Mouse (Mus musculus): ENCODE data around the gene Erc2. TPM values are rescaled to one million over a fixed set of nuclear protein-coding genes. Genes with fewer than 3 reads are reported as not detected.

Erc2 gene
- polyA plus RNA-seq, 1 experiment from 2014 or later = 69.7 TPM

DNA sequence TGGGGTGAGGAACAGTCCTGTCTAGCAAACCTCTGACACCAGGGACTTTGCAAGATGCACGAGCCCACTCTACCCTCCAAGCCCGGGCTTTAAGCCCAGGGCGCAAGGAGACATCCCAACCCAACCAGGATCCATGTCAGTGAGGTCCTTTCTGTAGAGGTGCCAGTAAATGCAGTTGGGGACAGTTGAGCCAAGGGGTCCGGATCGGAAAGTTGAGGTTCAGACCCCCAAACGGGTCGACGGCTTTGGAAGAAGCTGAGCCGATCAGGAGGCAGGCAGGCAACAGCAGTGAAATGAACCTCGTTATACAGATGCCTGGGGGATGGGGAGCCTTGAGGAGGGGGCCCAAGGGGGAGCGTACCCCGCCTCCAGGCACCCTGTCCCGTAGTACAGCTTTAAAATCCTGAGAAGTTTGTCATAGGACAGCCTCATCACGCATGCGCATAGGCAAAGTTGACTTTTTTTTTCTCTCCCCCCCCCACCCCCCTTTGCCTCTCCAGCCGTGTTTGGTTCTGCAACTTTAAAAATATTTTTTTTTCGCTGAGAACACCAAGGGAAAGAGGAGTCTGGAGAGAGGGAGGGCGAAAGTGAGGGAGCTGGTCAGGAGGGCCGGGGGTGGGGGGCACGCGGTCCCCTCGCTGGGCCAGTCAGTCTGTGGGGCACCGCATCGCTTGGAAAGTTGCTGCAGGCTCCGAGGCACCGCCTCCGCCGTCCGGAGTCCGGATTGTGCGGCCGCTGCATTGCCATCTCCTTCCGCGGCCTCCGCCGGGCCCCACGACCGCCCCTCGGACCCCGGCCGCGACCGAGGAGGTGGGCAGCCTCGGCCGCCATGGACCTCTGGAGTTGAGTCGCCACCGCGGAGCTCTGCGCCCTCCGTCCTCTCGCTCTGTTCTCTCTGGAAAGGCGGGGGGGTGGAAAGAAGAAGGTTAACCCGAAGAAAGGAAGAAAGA, 882.1 kb downstream of the Erc2 start, which contains the start of gene Wnt5a:
Gene Wnt5a (plus strand): TSS at position 650 of the 950 bp plus-strand sequence.
- Histone ChIP-seq H3K9ac (replicated peaks) (peak within 1 kb of the TSS; percentile 48), H3K27ac (replicated peaks) (peak within 1 kb of the TSS; percentile 65), H3K9me3 (no peaks in the 10 kb centered on the region), H3K4me2 (replicated peaks) (peak within 1 kb of the TSS; percentile 97), H3K36me3 (no peaks in the 10 kb centered on the region), H3K27me3 (peaks cover 37% of the 10 kb centered on the region), H3K4me3 (peak within 1 kb of the TSS; percentile 53), H3K4me1 (peaks cover 46% of the 10 kb centered on the region)
- WGBS = 2% methylated on average over 53 of the region's 53 CpGs
- peak; percentile 27; the same call in 1 of the 2 replicates for ATAC-seq (replicated peaks)

- H3K36me3 ChIP-seq = no peaks in the 10 kb centered on the region
- H3K27me3 ChIP-seq = peaks cover 39% of the 10 kb centered on the region
- H3K4me2 ChIP-seq (replicated peaks) = peak overlapping the region; percentile 97
- under 1% methylated on average over 22 of the region's 22 CpGs for WGBS
- H3K4me3 ChIP-seq = peak overlapping the region; percentile 53
- H3K4me1 ChIP-seq = peaks cover 54% of the 10 kb centered on the region
- ATAC-seq (replicated peaks) = peak; percentile 53
- H3K27ac ChIP-seq (replicated peaks) = peak overlapping the region; percentile 65
- H3K9me3 ChIP-seq = no peaks in the 10 kb centered on the region
- H3K9ac ChIP-seq (replicated peaks) = peak overlapping the region; percentile 48
Observed at GRCm38 (mm10) chr14:28505051-28505585, 882.9 kb downstream of the Erc2 start.

DNA sequence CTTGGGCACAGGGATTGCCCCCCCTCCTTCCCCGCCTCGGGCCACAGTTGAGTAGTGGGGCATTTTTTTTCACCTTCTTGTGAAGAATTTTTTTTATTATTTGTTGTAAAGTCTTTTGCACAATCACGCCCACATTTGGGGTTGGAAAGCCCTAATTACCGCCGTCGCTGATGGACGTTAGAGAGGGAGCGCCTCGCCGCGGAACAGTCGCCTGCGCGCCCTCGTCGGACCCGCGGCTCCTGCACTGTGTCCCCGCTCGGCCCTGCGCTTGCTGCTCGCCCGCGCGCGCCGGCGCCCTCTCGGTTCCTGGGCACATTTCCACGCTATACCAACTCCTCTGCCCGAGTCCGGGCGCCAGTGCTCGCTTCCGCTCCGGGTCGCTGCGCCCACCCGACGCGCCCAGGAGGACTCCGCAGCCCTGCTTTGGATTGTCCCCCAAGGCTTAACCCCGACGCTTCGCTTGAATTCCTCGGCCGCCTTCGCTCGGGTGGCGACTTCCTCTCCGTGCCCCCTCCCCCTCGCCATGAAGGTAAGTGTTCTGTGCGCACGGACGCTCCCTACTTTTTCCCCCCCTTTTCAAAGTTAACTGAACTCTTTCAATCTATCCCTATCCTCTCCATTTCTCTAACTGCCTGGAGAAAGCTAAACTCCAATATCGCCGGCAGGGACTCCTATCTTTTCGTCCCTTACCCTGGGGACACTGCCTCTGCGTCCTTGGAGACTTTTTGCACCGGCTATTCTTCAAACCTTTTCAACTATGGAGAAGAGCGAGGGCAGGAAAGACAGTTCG, 883.6 kb downstream of the Erc2 start:
- H3K27me3 ChIP-seq = peaks cover 45% of the 10 kb centered on the region
- peak overlapping the region; percentile 48 for H3K9ac ChIP-seq (replicated peaks)

DNA sequence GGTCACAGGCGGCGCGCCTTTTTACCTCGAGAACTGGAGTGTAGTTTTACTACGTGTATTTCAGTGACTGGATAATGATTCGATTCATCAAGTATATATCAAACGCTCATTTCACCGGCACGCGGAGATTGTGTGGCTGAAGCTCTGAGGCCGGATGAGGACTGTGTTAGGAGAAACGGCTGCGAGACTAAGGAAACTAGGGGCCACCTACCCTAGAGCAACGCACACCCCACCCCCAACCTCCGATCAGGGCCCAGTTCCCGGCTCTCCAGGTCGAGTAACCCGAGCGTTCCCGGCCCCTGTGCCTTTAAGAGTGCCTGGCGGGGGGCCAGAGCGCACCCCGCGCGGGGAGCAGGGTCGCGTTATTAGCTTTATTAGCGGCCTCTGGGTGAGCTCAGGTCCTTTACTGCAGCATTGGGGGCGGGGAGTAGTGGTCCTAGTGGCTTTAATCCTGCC, 884.2 kb downstream of the Erc2 start:
- H3K4me2 ChIP-seq (replicated peaks) = peak overlapping the region; percentile 97
- H3K27ac ChIP-seq (replicated peaks) = peak overlapping the region; percentile 65; the same call in 1 of the 2 replicates
- under 1% methylated on average over 29 of the region's 29 CpGs for whole genome bisulfite sequencing
- peaks cover 50% of the 10 kb centered on the region for H3K27me3 ChIP-seq
- no peaks in the 10 kb centered on the region for H3K9me3 ChIP-seq
- peak overlapping the region; percentile 53 for H3K4me3 ChIP-seq
- H3K9ac ChIP-seq (replicated peaks) = peak overlapping the region; percentile 48
- peaks cover 67% of the 10 kb centered on the region for H3K4me1 ChIP-seq
- no peak for ATAC-seq (replicated peaks)
- H3K36me3 ChIP-seq = no peaks in the 10 kb centered on the region

More for the DNA sequence above, 883.6 kb downstream of the Erc2 start:
- Histone ChIP-seq H3K4me2 (replicated peaks) (peak overlapping the region; percentile 97), H3K27ac (replicated peaks) (peak overlapping the region; percentile 65), H3K4me1 (peaks cover 60% of the 10 kb centered on the region), H3K4me3 (peak overlapping the region; percentile 53), H3K9me3 (no peaks in the 10 kb centered on the region), H3K36me3 (no peaks in the 10 kb centered on the region)
- ATAC-seq (replicated peaks) = peak; percentile 43
- WGBS = under 1% methylated on average over 62 of the region's 62 CpGs

DNA sequence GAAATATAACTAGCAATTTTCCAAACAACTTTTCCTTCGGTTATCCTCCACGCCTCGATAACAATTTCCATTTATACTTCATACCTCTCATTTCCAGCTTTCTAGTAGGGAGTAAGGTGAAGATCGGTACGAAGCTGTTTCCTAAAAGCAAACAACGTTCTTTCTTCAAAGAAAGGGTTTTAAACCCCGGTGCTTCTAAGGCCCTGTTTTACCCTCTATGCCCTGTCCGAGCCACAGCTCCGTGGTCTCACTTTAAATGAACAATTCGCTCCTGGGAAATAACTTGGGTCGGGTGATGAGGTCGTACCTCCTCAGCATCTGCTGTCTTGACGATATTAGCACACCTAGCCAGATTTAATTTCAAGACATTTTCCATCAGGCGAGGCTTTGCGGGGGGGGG, 884.8 kb downstream of the Erc2 start:
- Histone ChIP-seq H3K4me3 (peak overlapping the region; percentile 53), H3K27me3 (peaks cover 50% of the 10 kb centered on the region), H3K36me3 (no peaks in the 10 kb centered on the region), H3K4me2 (replicated peaks) (peak overlapping the region; percentile 97), H3K9me3 (no peaks in the 10 kb centered on the region), H3K27ac (replicated peaks) (0 out of 2 replicates have a peak overlapping the region, but pooled peaks have one; percentile 13), H3K9ac (replicated peaks) (peak overlapping the region; percentile 48), H3K4me1 (peaks cover 71% of the 10 kb centered on the region)
- WGBS = under 1% methylated on average over 15 of the region's 15 CpGs
- no peak for ATAC-seq (replicated peaks)

DNA sequence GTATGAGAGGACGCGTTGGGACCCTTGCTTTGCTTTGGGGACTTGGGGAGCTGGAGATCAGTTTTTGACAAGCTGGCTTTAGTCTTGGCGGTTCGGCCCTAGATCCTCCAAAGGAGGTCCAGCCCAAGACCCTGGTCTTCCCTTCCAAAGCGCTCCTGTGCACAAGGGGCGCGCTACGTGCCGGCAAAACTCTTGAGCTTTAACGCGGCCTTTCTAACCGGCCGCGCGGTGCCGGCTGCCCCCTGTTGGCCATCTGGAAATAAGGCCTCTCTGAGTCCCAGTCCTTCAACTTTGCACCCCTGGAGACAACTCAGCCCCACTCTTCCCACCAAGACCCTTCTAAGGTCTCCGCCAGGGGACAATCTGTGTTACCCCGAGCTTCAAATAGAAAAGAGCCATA, 885.2 kb downstream of the Erc2 start:
- Histone ChIP-seq H3K4me2 (replicated peaks) (peak overlapping the region; percentile 97), H3K9me3 (no peaks in the 10 kb centered on the region), H3K27ac (replicated peaks) (0 out of 2 replicates have a peak overlapping the region, but pooled peaks have one; percentile 13), H3K9ac (replicated peaks) (0 out of 2 replicates have a peak overlapping the region, but pooled peaks have one; percentile 48), H3K27me3 (peaks cover 54% of the 10 kb centered on the region), H3K4me3 (peak overlapping the region; percentile 53), H3K36me3 (no peaks in the 10 kb centered on the region), H3K4me1 (peaks cover 71% of the 10 kb centered on the region)
- under 1% methylated on average over 18 of the region's 18 CpGs for WGBS
- no peak for ATAC-seq (replicated peaks)

DNA sequence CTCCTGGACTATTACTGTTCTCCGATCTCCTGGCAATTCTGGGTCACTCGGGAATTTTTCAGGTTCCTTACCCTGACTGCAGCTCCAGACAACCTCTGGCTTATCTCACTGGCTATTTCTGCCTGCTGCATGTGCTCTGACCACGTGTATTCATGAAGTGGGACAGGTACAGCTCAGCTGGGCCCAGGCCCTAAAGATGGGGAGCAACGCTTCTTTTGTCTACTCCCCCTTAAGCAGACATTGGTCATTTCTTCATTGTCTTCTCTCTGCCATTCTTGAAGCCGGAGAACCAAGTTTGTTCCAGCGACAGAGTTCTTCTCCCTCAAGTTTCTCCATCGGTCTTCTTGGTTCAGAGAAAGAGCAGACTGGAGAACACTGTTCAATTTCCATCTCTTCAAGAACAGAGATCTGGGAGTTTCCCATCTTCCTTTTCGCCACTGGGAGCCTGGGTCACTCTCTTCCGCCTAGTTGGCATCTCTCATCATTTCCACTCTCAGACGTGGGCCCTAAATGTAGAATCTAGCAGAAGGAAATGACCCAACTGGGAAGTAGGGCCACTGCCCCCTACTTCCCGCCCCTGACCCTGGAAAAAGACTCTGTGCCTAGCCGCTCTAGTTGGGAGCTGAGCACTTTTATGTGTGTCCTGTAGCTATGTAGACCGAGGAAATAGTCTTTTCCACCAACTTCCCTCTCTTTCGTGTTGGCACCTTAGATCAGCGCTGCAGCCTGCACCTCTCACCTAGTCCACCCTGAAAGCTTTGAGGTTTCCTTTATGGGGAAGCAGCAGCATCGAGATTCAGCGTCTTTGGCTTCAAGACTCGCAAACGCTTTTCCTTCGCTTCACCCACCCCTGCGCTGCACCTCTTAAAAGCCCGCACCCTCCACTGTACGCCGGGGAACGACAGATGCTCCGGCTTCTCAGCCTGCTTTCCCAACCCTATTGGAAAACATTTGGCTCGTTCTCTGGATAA, 886.3 kb downstream of the Erc2 start:
- peak overlapping the region; percentile 29 for H3K9ac ChIP-seq (replicated peaks)
- no peak for ATAC-seq (replicated peaks)
- peak overlapping the region; percentile 53 for H3K4me3 ChIP-seq
- H3K27ac ChIP-seq (replicated peaks) = no peak overlapping the region
- H3K27me3 ChIP-seq = peaks cover 49% of the 10 kb centered on the region
- WGBS = 18% methylated on average over 27 of the region's 27 CpGs
- H3K4me2 ChIP-seq (replicated peaks) = peak overlapping the region; percentile 66
- no peaks in the 10 kb centered on the region for H3K9me3 ChIP-seq
- no peaks in the 10 kb centered on the region for H3K36me3 ChIP-seq
- peaks cover 71% of the 10 kb centered on the region for H3K4me1 ChIP-seq

DNA sequence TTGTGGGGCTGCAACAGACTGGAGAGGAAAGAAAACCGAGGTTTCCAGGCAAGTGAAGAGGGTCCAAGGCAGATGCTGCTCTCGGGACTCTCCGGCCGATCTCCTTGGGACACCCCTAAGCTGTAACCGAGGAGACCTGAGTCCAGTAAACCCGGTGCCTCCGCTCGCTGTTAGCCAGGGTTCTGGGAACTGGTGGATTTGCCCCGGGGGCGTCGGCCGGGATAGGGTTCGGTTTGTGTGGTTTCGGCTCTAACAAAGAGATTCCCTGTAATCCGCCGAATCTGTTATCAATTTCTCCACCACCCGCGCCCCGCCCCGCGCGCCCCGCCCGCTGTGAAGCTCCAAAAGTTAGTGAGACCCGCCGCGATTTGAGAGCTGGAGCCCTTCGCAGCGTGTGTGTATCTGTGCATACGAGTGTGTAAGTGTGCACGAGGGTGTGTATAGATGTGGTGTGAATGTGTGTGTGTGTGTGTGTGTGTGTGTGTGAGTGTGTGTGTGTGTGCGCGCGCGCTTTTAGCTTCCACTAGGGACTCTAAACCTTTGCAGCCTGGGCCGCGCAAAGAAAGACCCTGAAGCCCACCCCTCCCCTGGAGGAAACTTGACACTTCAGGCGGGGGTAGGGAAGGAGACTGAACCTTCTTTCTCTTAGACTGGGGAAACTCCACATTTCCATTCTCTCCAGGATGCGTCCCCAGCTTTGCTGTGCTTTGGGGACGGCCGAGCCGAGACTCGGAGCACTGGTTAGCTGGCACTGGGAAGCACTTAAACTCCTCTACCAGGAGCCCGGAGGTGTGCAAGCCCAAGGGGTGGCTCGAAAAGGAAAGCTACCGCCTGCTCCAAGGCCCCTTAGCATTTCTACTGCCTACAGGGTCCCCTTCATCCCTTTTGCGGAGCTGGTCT, 887.5 kb downstream of the Erc2 start:
- Histone ChIP-seq H3K4me3 (peak overlapping the region; percentile 53), H3K4me1 (peaks cover 68% of the 10 kb centered on the region), H3K9ac (replicated peaks) (peak overlapping the region; percentile 29), H3K27me3 (peaks cover 42% of the 10 kb centered on the region), H3K9me3 (no peaks in the 10 kb centered on the region), H3K36me3 (no peaks in the 10 kb centered on the region), H3K27ac (replicated peaks) (peak overlapping the region; percentile 49), H3K4me2 (replicated peaks) (peak overlapping the region; percentile 66)
- ATAC-seq (replicated peaks) = no peak
- WGBS = under 1% methylated on average over 45 of the region's 47 CpGs

GRCm38 (mm10) chr14:28510341-28511028, 888.3 kb downstream of the Erc2 start:
- H3K4me3 ChIP-seq = peak overlapping the region; percentile 53
- ATAC-seq (replicated peaks) = no peak
- H3K9ac ChIP-seq (replicated peaks) = peak overlapping the region; percentile 29
- peak overlapping the region; percentile 66 for H3K4me2 ChIP-seq (replicated peaks)
- peaks cover 67% of the 10 kb centered on the region for H3K4me1 ChIP-seq
- H3K27ac ChIP-seq (replicated peaks) = peak overlapping the region; percentile 49
- 2% methylated on average over 29 of the region's 29 CpGs for WGBS
- peaks cover 42% of the 10 kb centered on the region for H3K27me3 ChIP-seq
- H3K9me3 ChIP-seq = no peaks in the 10 kb centered on the region
- H3K36me3 ChIP-seq = no peaks in the 10 kb centered on the region

Measured in forebrain, embryonic 15.5 days (tissue).